Mouse (Mus musculus): Measurements from ENCODE around the gene Prdm13.

DNA sequence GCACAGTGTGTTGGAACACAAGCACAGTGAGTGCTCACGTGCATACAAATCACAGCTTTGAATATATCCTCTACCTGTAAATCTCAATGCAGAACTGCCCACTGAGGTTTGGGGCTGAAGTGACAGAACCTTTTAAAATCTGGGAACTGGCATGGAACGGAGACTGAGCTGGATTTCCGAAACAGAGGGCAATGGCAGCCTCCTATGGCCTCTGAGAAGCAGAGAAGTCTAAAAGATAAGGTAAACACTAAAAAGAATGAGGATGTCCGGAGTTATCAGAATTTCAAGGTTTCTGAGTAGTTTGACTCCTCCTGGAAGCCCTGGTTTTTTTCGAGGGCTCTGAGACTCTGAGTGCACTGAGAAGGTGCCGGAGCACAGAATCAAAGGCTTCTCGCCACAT is 4.5 kb upstream of the Prdm13 start:
- TF ChIP-seq CTCF (IDR thresholded peaks at IDR 0.05; ENCODE audit: extremely low read depth, insufficient read length, insufficient replicate concordance, low read depth, low read length), result no peak
- no peak for TF ChIP-seq POLR2A (IDR thresholded peaks at IDR 0.05; ENCODE audit: low read depth, low read length)

All from small intestine, adult 2 months (tissue).